Mouse (Mus musculus): ENCODE measurements around the gene Cdkn1a.
"Not testable (repeated sequence)": the region's sequence is repeated elsewhere in the genome, so short reads cannot be mapped to it uniquely, and the experiment has no call there.

Cdkn1a gene

DNA sequence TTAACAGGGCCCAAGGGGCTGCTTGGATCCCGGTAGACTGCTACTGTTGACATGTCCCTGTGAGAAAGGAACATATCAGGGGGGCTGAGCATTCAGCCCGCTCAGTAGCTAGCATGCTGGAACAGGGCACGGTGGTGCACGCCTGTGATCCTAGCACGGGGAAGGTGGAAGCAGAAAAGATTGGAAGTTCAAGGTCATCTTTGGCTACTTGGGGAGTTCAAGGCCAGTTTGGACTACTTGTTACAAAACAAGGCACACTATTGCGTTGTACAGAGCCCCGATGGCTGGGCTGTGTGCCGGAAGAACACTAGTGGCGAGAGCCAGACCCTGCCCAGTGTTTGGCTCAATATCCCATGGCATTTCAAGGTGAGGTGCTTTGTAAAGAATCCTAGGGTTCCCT, 29.8 kb upstream of the Cdkn1a start:
- no peak for DNase-seq

DNA sequence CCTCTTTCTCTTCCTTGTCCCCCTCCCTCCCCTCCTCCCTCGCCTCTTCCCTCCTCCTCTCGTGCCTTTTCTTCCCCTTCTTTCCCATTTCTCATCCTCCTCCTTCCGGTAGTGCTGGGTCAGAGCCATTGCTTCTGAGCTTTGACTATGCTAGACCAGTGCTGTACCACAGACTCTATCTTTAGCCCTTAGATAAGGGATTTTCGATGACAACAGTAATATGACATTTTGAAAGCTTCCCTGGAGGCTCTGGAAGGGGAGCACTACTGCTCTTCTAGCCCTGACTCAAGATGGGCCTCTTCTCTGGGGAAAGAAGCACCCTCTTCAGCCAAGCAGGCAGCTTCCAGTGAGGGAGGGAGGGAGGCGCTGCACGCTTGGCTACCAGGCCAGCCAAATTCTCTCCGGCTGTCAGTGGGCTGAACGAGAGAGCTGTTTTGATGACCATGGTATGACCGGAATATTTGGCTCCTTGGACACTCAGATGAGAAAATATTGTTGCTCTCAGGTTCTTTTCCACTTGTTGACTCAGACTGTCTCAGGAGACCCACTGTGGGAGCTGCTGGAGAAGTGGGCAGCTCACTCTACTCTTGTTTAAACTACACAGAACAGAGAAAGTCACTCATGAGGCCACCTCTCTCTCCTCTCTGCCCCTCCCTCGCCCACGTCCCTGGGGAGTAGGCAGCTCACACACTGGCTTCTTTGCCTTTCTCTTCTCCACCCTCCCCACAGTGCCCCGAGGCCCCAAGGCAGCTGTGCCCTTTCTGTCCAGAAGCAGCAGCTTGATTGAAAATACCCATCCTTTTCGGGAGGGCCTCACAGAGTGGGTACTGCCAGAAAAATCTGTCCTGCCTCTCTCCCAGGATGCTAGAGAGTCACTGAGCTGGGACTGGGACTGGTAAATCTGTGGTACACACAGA, 28.4 kb upstream of the Cdkn1a start:
- no peak for DNase-seq

DNA sequence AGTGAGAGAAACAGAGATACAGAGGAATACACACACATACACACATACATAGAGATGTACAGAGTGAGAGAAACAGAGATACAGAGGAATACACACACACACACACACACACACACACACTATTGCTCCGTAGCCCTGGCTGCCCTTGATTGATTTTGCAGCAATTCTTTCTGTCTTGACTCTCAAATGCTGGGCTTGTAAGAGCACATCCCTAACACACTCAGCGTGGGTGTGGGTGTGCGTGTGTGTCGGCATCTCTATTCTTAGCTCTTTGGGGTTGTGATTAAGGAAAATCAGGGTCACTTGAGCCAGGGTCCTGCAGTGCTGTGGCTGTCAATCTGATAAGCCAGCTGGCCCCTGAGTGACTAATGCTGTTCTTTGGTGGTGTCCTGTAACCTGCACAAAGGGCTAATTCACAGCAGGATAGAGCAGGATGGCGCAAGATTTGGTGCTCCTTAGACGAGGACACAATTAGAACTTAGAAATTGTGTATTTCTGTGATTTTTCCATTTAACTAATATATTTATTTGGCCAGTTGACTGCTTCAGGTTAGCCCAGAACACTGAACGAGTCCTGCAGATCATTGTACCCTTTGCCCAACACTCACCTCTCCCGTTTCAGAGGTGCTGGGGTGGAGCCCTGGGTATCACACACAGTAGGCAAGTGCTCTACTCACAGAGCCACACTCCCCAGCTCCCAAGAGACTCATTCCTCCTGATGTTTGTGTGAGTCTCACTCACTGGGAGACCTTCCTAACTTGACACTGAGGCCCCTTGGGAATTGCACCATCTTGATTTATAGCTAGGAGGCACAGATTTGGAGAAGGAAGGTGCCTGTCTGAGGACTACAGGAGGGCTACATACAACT, 27.4 kb upstream of the Cdkn1a start:
- no peak for DNase-seq

DNA sequence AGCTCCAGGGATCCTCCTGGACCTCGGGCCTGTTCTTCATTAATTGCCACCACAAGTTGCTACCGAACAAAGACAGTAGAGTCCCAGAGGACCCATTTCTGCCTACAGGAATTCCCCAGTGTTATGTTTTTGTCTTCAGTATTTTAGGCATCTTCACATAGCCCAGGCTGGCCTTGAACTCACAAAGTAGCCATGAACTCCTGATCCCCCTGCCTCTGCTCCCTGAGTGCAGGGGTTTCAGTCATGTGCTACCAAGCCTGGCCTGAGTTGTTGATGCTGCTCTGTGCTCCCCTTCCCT, 26.8 kb upstream of the Cdkn1a start:
- no peak for DNase-seq

DNA sequence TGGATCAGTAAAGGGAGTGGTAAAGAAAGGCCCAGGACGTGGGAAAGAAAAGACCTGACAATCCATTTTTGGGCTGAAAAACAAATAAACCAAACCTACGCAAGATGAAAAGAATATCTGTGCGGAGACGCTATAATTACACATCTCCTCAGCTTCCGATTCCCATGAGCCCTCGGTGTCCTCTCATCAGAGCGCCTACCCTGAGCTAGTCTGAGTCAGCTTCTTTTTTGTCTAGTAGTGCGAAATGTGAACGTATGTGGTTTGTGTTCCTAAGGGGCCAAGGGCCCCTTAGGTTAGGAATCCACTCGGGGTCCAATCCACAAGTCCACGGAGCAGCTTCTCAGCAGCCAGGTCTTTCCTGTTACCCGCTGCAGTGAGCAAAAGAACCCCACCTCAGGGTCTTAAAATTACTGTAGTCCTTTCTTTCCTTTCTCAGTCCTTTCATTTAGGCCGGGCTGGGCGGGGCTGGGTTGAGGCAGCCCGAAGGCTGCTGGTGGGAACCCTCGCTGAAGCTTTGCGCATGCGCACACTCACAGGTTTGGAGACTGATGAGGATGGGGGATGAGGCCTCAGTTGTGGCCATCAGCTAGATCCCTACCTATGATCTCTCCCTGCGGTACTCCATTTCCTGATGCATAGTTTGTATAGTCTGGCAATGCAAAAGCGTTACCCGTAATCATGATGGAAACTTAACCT, 25.4 kb upstream of the Cdkn1a start:
- no peak for DNase-seq

DNA sequence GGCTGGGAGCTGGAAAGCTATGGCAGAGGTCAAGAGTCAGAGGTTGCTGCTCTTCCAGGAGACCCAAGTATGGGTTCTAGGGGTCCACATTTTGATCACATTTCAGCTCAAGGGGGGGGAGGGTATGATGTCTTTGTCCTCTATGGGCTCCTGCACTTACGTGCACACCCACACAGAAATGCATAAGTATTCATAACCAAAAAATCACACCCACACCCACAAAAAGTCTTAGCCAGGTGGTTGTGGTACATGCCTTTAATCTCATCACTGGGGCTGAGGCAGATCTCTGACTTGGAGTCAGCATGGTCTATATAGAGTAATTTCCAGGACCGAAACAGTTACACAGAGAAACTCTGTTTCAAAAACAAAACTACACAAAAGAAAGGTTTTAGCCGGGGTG, 24.8 kb upstream of the Cdkn1a start:
- DNase-seq: no peak

DNA sequence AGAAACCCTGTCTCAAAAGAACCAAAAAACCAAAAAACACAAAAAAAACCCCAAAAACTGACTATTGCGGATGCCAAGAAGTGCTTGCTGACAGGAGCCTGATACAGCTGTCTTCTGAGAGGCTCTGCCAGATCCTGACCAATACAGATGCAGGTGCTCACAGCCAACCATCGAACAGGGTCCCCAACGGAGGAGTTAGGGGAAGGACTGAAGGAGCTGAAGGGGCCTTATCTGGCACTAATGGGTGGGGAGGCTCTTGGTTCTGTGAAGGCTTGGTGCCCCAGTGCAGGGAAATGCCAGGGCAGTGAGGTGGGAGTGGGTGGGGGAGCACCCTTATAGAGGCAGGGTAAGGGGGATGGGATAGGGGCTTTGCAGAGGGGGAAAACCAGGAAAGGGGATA, 23.4 kb upstream of the Cdkn1a start:
- not testable (repeated sequence) for DNase-seq

DNA sequence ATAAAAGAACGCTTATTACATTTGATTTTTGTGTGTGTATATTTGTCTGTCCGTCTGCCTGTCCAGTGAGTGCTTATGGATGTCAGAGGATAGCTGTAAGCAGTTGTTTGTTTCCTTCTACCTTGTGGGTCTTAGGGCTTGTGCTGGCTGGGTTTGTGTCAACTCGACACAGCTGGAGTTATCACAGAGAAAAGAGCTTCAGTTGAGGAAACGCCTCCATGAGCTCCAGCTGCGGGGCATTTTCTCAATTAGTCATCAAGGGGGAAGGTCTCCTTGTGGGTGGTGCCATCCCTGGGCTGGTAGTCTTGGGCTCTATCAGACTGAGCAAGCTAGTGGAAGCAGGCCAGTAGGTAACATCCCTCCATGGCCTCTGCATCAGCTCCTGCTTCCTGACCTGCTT, 22.9 kb upstream of the Cdkn1a start:
- DNase-seq: no peak

DNA sequence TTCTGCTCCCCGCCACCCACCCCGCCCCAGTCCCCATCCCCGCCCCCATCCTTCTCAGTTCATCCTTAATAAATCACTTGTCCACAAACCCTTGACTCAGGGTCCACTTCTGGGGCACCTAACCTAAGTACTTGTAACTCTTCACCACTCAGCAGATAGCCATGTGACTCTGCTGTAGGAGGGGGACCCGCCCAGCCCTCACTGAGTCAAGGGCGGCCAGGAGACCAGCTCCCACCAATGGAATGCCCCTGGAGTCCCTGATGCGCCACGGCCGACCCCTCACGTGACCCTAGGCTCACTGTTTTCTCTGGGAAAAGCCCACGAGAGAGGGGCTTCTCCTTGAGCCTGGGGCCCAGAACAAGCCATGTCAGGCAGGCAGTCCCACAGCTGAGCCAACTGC, 21.7 kb upstream of the Cdkn1a start:
- no peak for DNase-seq

DNA sequence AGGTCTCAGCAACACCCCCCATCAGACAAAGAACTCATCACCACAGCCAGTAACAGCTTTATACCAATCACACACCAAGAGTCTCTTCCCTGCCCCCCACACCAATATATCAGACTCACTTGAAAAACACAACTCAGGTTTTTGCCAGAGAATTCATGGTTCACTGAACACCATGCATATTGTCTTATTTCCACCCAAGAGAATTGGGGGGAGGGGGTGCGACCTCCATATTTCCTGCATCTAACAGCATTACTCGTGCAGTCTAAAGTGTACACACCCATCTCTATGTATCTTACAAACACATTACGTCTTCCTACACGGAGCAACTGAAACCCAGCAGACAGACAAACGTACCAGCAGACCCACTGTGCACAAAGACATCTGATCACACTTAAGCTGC, 19.0 kb upstream of the Cdkn1a start:
- DNase-seq: no peak

DNA sequence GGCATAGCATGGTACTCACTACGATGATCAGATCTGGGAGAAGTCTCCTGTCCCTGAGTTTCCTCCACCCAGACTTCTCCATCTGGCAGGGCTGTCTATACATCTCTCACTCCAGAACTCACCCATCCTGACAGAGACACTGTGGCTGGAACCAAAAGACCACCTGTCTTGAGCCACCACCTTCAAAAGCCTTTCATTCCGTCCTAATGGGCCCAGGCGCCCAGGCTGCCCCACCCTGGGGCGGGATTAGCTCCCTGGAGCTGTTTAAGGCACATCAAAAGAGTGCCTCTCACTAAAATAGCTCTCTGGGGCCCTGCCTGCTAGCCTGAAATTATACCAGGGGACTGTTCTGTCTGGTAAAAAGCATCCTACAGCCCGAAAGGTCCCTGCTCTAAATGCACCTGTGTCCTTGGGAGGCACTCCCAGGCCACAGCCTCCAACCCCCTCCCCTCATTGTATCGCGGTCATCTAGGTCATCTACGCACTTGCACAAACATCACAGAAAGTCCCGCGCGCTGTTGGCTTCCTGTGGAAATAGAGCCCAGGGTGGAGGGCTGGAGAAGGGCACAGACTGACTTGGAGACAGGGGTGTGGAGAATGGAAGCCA, 18.0 kb upstream of the Cdkn1a start:
- DNase-seq: no peak

DNA sequence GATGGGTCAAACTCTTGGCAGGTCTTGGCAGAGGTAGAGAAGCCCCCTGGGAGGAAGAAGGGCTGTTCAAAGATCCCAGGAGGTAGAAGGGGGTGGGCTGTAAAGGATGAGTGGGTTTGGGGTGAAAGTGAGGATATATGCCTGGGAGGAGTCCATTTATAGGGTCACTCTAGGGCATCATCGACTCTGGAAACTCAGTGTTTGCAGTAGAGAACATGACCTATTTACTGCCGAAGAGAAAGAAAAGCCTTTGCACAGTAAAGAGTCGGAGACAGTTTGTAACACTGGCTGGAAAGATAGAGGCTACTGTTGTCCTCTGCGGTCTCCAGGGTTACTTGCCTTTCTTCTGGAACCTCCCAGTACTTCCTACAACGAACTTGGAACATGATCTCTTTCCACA, 17.5 kb upstream of the Cdkn1a start:
- DNase-seq: no peak

DNA sequence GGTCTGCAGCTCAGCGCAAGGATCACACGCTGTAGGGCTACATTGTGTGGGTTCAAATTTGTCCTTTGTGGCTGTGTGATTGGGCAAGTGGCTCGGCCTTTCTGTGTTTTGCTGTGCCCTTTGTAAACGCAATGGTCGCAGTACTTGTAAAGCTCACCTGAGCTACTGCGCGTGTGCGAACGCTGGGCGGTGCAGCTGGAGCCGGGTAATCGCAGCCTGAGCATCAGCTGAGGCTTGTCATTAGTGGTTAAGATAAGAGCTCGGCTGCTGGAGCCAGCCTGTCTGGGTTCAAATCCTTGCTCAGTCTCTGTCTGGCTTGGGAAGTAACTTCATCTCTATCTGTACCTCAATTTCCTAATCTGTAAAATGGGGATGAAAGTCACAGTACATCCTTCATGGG, 16.7 kb upstream of the Cdkn1a start:
- DNase-seq: no peak

DNA sequence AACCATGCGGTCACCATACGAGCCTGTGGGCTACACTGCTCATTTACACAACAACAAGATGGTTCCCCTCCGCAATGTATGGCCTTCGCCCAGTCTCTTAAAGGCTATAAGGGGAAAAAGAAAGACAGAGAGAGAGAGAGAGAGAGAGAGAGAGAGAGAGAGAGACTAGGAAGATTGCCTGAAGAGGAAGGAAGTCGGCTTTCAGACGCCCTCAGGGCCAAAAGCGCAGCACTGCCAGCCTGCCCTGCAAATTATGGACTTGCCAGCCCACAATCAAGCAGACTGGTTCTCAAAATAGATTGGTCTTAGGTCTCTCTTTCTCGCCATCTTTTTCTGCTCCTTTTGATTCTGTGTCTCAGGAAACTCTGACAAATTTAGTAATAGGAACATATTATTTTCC, 14.5 kb upstream of the Cdkn1a start:
- no peak for DNase-seq

DNA sequence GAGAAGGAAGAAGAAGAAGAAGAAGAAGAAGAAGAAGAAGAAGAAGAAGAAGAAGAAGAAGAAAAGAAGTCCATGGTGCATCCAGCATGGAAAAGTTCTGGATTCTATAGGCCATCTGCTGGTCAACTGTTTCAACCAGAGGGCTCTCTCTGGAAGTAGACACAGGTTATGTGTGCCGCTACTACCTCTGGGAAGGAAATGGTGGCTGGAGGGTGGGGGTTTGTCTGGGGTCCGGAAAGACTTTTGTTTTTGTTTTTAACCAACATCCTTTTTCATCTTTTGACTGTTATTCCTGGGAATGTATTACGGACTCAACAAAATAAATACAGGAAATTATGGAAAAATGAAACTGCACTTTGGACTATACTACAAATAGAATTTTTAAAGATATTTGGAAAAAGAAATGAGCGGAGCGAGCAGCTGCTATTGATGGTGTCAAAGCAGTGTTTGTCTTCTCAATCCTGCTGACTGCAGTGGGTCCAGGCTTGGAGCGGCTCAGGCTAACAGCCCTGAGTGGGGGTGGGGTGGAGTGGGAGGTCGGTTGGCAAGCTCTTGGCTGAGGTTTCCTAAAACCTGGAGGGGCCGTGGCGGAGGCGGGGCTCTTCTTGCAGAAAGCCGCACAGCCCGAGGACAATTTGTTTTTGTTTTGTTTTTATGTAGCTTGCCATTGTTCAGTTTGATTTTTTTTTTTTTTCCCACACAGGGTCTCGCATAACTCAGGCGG, 12.8 kb upstream of the Cdkn1a start:
- peak in 1 of 2 experiments; percentile 37 for DNase-seq

DNA sequence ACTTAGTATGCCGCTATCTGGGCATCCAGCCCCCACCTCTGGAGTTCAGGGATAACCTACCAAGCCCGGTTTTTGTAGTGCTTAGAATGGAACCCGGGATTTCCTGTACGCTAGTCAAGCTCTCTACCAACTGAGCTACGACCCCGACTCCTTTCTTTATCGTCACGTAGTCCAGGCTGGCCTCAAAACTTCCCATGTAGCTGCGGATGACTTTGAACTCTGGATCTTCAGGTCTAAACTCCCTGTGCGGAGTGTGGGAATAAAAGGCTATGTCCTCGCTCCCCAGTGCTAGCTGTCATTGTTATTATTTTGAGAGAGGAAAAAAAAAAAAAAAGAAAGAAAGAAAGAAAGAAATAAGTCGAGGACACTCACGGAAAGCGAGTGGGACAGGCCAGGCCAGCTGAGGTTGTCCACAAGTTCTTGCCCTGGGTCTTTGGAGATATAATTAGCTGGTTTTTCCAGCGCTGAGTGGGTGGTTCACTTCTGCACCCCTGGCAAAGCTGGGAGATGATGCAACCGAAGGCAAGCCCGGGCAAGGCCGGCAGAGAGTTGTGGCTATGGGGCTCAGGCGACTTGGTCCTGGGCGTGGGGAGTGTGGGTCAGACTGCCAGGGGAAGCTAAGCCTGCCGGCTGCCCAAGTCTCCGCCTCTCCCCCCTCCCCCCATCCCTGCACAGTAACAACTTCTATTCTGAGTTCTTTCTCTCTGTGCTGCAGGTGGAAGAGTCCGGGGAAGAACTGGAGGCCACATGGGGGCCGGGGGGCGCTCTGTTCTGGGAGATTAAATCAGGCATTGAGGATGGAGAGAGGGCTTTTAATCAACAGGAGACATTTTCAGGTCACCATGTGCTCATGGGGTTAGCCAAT, 12.0 kb upstream of the Cdkn1a start:
- DNase-seq: no peak

DNA sequence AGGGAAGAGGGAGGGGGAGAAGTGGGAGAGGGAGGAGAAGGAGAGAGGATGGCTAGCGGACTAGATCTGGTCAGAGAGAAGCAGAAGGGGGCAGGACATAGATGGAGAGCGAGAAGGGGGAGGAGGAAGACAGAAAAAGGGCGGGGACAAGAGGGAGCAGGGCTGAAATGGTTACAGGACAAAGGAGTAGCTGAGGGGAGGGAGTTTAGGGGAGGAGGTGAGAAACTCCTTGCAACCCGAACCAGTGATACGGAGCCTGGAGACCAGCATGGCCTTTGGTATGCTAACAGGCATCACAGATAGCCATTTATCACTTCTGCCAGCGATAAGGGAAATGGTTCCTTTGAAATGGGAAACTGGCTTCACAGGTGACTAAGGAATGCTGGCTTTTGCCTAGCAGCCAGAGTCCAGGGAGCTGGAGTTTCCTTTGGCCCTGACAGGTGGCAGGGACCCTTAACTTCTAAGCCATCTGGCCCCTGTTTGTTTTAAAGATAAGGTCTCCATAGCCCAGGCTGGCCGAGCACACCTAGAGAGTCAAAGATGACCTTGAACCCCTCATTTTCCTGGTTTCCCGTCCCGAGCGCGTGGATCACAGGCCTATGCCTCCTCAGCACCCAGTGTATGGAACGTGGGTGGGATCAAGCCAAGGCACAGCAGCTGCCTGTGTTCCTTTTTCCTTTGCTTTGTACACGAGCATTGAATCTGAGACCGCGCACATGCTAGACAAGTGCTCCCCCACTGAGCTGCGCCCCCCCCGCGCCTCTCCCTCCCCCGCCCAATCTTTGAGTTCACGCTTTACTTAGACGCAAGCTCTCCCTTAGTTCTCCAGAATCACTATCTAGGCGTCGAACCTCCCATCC, 9.8 kb upstream of the Cdkn1a start:
- DNase-seq: no peak

DNA sequence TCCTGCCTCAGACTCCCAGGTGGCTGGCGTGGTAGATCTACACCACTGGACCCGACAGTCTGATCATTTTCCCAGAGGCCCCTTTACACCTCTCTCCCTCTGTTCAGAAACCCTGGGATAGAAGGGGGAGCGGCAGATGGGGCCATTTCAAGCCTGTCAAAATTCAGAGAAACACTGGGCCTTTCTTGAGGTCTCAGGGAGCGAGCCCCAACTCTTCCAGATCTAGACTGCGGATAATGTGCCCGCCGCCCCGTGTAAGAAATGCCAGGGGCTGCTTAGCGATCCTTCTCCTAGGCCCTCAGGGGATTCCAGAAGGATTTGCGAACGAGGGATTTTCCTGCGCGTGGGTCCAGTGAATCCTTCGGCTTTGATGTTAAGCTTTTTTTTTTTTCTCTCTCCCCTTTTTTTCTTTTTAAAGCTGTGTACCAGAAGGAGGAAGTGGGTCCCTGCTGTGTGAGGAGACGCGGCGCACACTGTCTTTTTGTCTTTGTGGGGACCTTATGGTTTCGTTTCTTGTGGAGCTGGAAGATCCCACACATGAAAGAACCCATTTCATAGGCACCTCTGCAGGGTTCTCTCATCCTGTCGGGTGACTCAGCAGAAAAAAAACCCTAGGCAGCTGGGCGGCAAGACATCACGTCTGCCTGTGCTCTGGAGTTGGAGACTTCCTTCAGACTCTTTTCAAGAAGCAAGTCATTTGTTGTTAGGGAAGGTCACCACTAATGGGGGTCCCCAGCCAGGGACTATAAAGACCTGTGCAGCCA, 9.0 kb upstream of the Cdkn1a start:
- no peak for DNase-seq

DNA sequence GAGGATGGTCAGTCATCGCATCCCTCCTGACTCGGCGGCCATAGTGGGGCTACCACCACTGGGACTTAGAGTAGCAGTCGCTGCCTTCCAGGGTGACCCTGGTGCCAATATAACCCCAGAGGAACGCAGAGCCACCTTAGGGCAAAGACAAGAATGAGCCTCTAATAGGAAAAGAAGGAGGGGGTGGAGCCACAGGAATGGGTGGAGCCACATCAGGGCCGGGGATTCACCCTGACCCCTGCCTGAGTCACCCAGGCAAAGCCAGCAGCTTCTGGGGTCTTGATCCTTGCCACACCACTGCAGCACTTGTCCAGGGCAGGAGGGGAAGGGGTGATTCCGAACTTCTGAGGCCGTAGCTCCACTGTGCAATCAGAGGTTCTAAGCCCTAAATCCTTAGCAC, 7.2 kb upstream of the Cdkn1a start:
- no peak for DNase-seq

DNA sequence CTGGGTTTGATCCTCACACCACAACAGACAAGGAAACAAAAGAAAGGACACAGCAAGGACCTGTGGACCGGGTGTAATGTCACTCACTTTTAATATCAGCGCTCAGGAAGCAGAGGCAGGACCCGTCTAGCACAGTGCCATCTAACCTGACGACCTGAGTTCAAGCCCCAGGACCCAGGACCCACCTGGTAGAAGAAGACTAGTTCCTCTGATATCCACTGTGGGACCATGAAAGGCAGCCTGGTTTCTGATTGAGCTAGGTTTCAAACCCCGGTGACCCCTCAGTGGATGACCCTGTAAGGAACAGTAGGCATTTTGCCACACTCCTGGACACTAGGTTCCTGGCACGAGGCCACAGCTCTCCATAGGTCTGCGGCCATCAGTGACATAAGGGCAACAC, 6.1 kb upstream of the Cdkn1a start:
- DNase-seq: no peak

All from cerebellum, adult 18-20 months (tissue).